Mouse (Mus musculus): ENCODE results near the gene Psmd11.
A peak's percentile ranks its signal among the peaks of the same experiment; 100 is the strongest.
"Not testable (repeated sequence)": the region's sequence is repeated elsewhere in the genome, so short reads cannot be mapped to it uniquely, and the experiment has no call there.

Psmd11 gene

GRCm38 (mm10) chr11:80428381-80429008 is at the start of gene Psmd11:
Psmd11 (plus strand) TSS chr11:80428615.
- peak; percentile 98 for DNase-seq (ENCODE audit: low spot score)

- DNase-seq (ENCODE audit: low spot score) = not testable (repeated sequence)
Observed at GRCm38 (mm10) chr11:80379184-80379583, 49.2 kb upstream of the Psmd11 start.

GRCm38 (mm10) chr11:80382626-80383018 is 45.8 kb upstream of the Psmd11 start:
- peak; percentile 37 for DNase-seq (ENCODE audit: low spot score)

GRCm38 (mm10) chr11:80383019-80383625 is 45.3 kb upstream of the Psmd11 start, which contains the start of gene Zfp207:
Zfp207 (plus strand) TSS chr11:80383279.
- peak; percentile 99 for DNase-seq (ENCODE audit: low spot score)

GRCm38 (mm10) chr11:80383626-80384046 is 44.8 kb upstream of the Psmd11 start:
- DNase-seq (ENCODE audit: low spot score) = peak; percentile 27

- DNase-seq (ENCODE audit: low spot score) = no peak
Observed at GRCm38 (mm10) chr11:80384461-80384860, 44.0 kb upstream of the Psmd11 start.

- no peak for DNase-seq (ENCODE audit: low spot score)
Observed at GRCm38 (mm10) chr11:80385055-80385454, 43.4 kb upstream of the Psmd11 start.

- DNase-seq (ENCODE audit: low spot score) = no peak
Observed at GRCm38 (mm10) chr11:80386790-80387189, 41.6 kb upstream of the Psmd11 start.

GRCm38 (mm10) chr11:80389885-80390284 is 38.5 kb upstream of the Psmd11 start:
- DNase-seq (ENCODE audit: low spot score) = no peak

GRCm38 (mm10) chr11:80391407-80392120 is 36.9 kb upstream of the Psmd11 start:
- DNase-seq (ENCODE audit: low spot score) = no peak

- no peak for DNase-seq (ENCODE audit: low spot score)
Observed at GRCm38 (mm10) chr11:80395930-80396329, 32.5 kb upstream of the Psmd11 start.

- DNase-seq (ENCODE audit: low spot score) = no peak
Observed at GRCm38 (mm10) chr11:80396617-80397016, 31.8 kb upstream of the Psmd11 start.

- not testable (repeated sequence) for DNase-seq (ENCODE audit: low spot score)
Observed at GRCm38 (mm10) chr11:80407878-80408277, 20.5 kb upstream of the Psmd11 start.

GRCm38 (mm10) chr11:80410377-80410776 is 18.0 kb upstream of the Psmd11 start:
- DNase-seq (ENCODE audit: low spot score) = no peak

- no peak for DNase-seq (ENCODE audit: low spot score)
Observed at GRCm38 (mm10) chr11:80417085-80417484, 11.3 kb upstream of the Psmd11 start.

- DNase-seq (ENCODE audit: low spot score) = no peak
Observed at GRCm38 (mm10) chr11:80419743-80420142, 8.7 kb upstream of the Psmd11 start.

GRCm38 (mm10) chr11:80420202-80420984 is 8.0 kb upstream of the Psmd11 start:
- no peak for DNase-seq (ENCODE audit: low spot score)

- DNase-seq (ENCODE audit: low spot score) = no peak
Observed at GRCm38 (mm10) chr11:80421421-80422047, 6.9 kb upstream of the Psmd11 start.

GRCm38 (mm10) chr11:80424691-80425090 is 3.7 kb upstream of the Psmd11 start:
- no peak for DNase-seq (ENCODE audit: low spot score)

- DNase-seq (ENCODE audit: low spot score) = no peak
Observed at GRCm38 (mm10) chr11:80425247-80425778, 3.1 kb upstream of the Psmd11 start.

- not testable (repeated sequence) for DNase-seq (ENCODE audit: low spot score)
Observed at GRCm38 (mm10) chr11:80426029-80426813, 2.2 kb upstream of the Psmd11 start.
